Mouse (Mus musculus) megakaryocyte, embryonic 14.5 days (primary cell): ENCODE results near the gene Lipt2. TPM values are rescaled to one million over a fixed set of nuclear protein-coding genes. Genes with fewer than 3 reads are reported as not detected.

ENCODE experiments used
- H3K27me3 ChIP-seq: replicated peaks from 2 replicates; pipeline ENCODE3; 2012; ENCODE audit warnings: inconsistent platforms
- H3K36me3 ChIP-seq: replicated peaks from 2 replicates; pipeline ENCODE3; 2012; ENCODE audit warnings: low read length, inconsistent platforms, mixed read lengths
- H3K4me1 ChIP-seq: 2 replicates; pipeline ENCODE4 v1.6.1; 2012; ENCODE audit warnings: inconsistent platforms
- H3K4me3 ChIP-seq: replicated peaks from 2 replicates; pipeline ENCODE3; 2012; ENCODE audit warnings: moderate library complexity, mild to moderate bottlenecking, inconsistent platforms
- H3K9me3 ChIP-seq: 2 replicates; pipeline ENCODE4 v1.6.1; 2012; ENCODE audit warnings: inconsistent platforms
- FLI1 ChIP-seq: IDR thresholded peaks from 2 replicates; pipeline ENCODE4 v1.6.1; 2012; ENCODE audit warnings: low read length, inconsistent platforms, mixed read lengths
- GATA1 ChIP-seq: IDR thresholded peaks from 3 replicates; pipeline ENCODE4 v1.6.1; 2012; ENCODE audit warnings: mixed read lengths, low read length, inconsistent platforms, borderline replicate concordance
- polyA plus RNA-seq: library from polyadenylated mRNA; stranded (reverse); fragments of >175 nt; gene quantifications from 2 replicates; pipeline ENCODE4 v1.2.3, GENCODE M21; 2012; ENCODE audit warnings: low replicate concordance; ENCODE audit not compliant: insufficient read depth

Gene Lipt2
- 2.3 and 3.1 TPM in 2 replicates for polyA plus RNA-seq

DNA sequence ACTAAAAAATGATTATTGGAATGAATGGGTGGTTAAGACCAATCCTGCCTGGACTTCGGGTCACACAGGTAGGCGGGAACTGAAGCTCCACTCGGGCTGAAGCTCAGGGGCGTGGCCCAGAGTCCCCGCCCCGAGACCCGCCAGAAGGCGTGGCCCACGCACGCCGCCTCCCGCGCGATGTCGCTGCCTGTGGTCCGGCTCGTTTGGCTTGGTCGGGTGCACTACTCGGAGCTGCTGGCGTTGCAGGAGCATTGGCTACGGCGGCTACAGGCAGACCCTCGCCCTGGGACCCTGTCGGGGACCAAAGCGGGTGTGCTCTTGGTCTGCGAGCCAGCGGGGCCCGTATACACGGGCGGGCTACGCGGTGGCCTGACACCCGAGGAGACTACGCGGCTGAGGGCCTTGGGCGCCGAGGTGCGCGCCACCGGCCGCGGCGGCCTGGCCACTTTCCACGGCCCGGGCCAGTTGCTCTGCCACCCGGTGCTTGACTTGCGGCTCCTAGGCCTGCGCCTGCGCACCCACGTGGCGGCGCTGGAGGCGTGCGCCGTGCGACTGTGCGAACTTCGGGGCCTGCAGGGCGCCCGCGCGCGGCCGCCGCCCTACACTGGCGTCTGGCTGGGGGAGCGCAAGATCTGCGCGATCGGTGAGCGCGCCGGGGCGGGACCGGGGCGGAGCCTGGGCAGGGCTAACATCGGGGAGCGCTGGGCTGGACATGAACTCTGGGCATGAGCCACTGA is at the start of gene Lipt2:
TSS of gene Lipt2 (plus strand) at position 173 of the 737 bp plus-strand sequence.
- Histone ChIP-seq H3K9me3 (no peaks in the 10 kb centered on the region), H3K27me3 (peaks cover 9% of the 10 kb centered on the region), H3K4me3 (peak within 1 kb of the TSS; percentile 95), H3K36me3 (no peaks in the 10 kb centered on the region), H3K4me1 (peaks cover 16% of the 10 kb centered on the region)
- TF ChIP-seq GATA1 = no peak
- TF ChIP-seq FLI1 = no peak

DNA sequence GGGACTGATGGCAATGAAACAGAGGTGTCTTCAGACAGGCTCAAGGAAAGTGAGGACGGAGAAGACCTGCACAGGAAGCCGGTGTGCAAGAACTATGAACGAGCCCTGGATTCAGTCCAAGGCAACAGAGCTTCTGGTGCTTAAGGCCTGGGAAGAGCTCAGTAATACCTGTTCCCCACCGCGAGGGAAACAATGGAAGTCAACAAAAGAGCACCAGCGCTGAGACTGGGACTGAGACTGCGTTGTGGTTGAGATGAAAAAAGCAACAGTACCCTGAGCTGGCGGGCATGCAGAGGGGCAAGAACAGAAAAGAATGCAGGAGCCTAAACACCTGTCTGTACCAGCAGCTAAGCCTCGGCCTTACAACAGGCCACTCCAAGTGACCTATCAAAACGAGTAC is 47.6 kb upstream of the Lipt2 start:
- no peaks in the 10 kb centered on the region for H3K9me3 ChIP-seq
- no peaks in the 10 kb centered on the region for H3K27me3 ChIP-seq
- no peak overlapping the region for H3K4me3 ChIP-seq
- H3K4me1 ChIP-seq = peaks cover 17% of the 10 kb centered on the region
- peaks cover 93% of the 10 kb centered on the region for H3K36me3 ChIP-seq
- no peak for TF ChIP-seq FLI1
- TF ChIP-seq GATA1 = no peak

DNA sequence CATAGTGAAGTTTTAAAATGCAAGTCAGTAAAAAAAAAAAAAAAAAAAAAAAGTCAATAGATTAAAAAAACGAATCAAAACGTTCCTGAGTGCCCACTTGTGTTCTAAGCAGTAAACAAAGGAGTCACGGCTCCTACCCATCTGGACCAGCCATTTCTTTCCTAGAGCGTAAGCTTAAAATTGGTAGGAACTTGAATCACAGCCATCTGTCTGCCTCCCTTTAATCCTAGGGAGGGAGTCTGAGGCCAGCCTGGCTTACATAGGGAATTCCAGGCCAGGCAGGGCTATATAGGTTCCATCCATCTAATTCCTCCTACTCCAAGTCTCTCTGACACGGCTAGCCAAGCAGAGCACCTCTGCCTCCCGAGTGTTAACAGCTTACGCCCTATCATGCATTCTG is 45.3 kb upstream of the Lipt2 start:
- Histone ChIP-seq H3K36me3 (peaks cover 99% of the 10 kb centered on the region), H3K4me3 (no peak overlapping the region), H3K4me1 (peaks cover 20% of the 10 kb centered on the region), H3K9me3 (no peaks in the 10 kb centered on the region), H3K27me3 (no peaks in the 10 kb centered on the region)
- TF ChIP-seq GATA1 = no peak
- TF ChIP-seq FLI1 = no peak

DNA sequence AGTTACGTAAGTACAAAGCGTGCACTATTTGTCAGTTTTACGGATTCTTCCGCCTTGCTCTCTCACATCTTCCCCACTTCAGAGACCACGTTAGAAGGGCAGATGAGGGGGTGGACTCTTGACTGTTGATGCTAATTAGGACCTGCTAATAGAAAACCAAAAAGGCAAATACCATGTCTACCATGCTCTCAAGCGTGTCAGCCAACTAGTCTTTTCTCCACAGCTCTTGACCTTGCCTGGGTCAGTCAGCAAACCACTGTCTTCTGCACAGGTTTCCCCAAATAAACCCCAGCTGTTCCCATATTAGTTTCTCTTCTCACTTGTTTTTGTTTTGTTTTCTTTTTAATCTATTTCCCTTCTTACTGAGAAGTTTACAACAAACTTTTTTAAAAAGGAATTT is 44.8 kb upstream of the Lipt2 start:
- Histone ChIP-seq H3K4me1 (peaks cover 23% of the 10 kb centered on the region), H3K27me3 (no peaks in the 10 kb centered on the region), H3K36me3 (peaks cover 99% of the 10 kb centered on the region), H3K4me3 (no peak overlapping the region), H3K9me3 (no peaks in the 10 kb centered on the region)
- TF ChIP-seq FLI1 = no peak
- TF ChIP-seq GATA1 = no peak

DNA sequence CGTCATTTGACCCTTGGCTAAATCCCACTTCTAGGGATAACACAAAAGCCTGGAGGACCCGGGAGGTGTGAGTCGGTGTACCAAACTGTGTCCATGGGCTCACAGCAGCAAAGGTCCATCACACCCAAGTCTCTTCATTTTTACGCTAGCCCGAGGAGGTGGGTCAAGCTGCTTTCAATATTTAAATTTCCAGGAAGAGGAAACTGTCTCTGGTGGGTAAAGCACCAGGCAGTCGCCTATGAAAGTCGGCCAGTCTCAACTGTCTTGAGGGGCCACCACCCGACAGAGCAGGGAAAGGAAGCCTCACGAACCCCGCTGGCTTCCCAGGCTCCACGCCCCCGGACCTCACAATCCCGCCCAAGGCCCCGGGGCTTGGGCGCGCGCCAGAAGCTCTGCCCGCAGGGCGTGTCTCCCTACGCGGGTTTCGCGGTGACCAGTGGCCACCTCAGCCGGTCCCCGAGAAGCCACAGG is 38.3 kb upstream of the Lipt2 start:
- Histone ChIP-seq H3K27me3 (no peaks in the 10 kb centered on the region), H3K36me3 (peaks cover 38% of the 10 kb centered on the region), H3K9me3 (no peaks in the 10 kb centered on the region), H3K4me3 (peak overlapping the region; percentile 97), H3K4me1 (peaks cover 18% of the 10 kb centered on the region; the same call in 1 of the 2 replicates)
- TF ChIP-seq GATA1 (no peak), FLI1 (no peak)

DNA sequence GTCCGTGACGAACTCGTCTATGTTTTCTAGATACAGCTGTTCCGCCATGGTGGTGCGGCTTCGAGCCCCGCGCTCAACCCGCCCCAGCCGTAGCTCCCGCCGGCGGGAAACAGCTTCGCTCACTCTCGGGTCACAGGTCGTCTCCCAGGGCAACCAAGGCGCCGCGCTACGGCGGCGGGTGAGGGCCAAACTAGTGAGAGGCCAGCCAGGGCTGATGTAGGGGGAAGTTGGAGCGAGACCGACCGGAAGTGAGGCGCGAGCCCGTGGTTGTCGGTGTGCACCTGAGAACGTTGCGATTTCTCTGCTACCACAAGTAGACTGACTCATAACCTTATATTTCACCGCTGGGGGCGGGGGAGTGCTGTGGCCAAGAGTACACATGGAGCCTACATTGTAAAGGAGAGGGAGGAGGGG is 37.7 kb upstream of the Lipt2 start, which contains the start of gene Pold3:
TSS of gene Pold3 (minus strand) at position 190 of the 414 bp plus-strand sequence.
- H3K4me3 ChIP-seq = peak within 1 kb of the TSS; percentile 97
- TF ChIP-seq FLI1 = peak; percentile 91; the same call in 1 of the 2 replicates
- no peak for TF ChIP-seq GATA1

DNA sequence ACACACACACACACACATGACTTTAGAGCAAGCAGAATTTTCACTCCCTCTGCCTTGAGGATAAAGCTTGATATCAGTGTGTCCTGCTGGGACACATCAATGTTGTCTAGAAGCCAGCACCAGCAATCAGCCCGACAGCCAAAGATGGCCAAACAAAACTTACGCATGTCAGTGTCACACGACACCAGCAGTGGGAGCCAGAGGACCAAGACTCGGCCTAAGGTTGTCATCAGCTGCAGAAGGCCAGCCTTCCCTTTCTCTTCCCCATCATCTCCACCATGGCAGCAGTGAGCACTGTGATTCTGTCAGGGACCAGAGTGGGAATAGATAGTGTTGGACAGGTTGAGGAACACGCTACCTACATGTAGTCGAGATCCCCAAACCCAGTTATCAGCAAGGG is 35.6 kb upstream of the Lipt2 start:
- Histone ChIP-seq H3K4me1 (peaks cover 18% of the 10 kb centered on the region; the same call in 1 of the 2 replicates), H3K36me3 (peaks cover 12% of the 10 kb centered on the region), H3K9me3 (peaks cover 4% of the 10 kb centered on the region), H3K4me3 (no peak overlapping the region), H3K27me3 (peaks cover 4% of the 10 kb centered on the region)
- TF ChIP-seq FLI1 (no peak), GATA1 (no peak)

More for the DNA sequence above, 37.7 kb upstream of the Lipt2 start, which contains the start of gene Pold3:
- Histone ChIP-seq H3K4me1 (peaks cover 18% of the 10 kb centered on the region; the same call in 1 of the 2 replicates), H3K27me3 (no peaks in the 10 kb centered on the region), H3K9me3 (no peaks in the 10 kb centered on the region), H3K36me3 (peaks cover 32% of the 10 kb centered on the region)

DNA sequence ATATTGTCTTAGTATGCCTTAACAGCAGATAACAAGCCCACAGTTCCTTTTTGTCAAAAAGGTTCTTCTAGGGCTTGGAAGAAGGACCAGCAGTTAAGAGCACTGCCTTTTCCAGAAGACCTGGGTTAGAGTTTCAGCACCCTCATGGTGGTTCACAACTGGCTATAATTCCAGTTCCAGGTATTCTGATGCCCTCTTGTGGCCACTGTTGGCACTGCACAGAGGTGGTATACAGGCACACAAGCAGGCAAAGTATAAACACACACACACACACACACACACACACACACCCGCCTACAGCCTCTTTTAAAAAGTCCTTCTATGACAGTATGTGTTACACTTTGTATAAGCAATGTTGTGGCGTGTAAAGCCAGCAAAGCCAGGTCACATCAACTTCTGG is 34.9 kb upstream of the Lipt2 start:
- H3K4me3 ChIP-seq = no peak overlapping the region
- peaks cover 6% of the 10 kb centered on the region for H3K27me3 ChIP-seq
- TF ChIP-seq FLI1 (no peak), GATA1 (no peak)
- peaks cover 13% of the 10 kb centered on the region for H3K4me1 ChIP-seq
- H3K9me3 ChIP-seq = peaks cover 4% of the 10 kb centered on the region
- peaks cover 5% of the 10 kb centered on the region for H3K36me3 ChIP-seq

DNA sequence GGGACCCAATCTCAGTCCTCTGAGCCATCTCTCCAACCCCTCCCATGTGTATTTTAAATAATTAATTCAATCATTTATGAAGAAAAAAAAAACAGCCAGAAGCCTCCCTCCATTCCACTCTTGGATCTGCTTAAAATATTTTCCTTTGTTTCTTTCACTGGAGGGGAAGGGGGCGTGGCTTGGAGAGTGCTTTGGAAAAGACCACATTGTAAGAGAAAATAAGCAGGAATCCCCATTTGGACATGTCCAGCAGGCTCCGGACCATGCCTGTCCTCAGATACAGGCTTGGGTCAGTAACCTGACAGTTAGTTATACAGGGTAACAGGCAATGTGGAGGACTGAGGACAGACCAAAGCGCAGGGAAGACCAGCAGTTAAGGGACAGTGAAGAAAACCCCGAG is 33.9 kb upstream of the Lipt2 start:
- H3K27me3 ChIP-seq = peaks cover 8% of the 10 kb centered on the region
- TF ChIP-seq FLI1 (no peak), GATA1 (no peak)
- peaks cover 4% of the 10 kb centered on the region for H3K9me3 ChIP-seq
- no peaks in the 10 kb centered on the region for H3K36me3 ChIP-seq
- no peak overlapping the region for H3K4me3 ChIP-seq
- peaks cover 11% of the 10 kb centered on the region for H3K4me1 ChIP-seq

DNA sequence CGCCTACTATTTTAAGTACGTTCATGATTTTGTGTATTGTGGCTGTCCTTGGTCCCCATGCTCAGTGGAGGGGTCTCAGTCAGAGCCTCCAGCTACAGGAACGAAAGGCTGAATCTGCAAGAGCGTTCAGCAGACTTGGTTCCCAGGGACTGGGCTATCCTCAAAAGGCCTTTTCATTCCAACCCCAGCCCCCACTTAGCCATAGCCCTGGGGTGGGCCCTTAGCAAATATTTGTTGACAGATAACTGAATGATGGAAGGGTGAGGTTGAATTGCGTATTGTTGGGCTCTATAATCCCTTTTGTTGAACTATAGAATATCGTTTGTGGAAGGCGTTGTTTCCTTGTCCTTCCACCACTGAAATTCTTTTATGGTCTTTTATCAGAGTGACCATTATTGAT is 32.6 kb upstream of the Lipt2 start:
- H3K4me1 ChIP-seq = peaks cover 11% of the 10 kb centered on the region
- H3K9me3 ChIP-seq = peaks cover 4% of the 10 kb centered on the region
- TF ChIP-seq GATA1 = no peak
- H3K27me3 ChIP-seq = peaks cover 8% of the 10 kb centered on the region
- H3K36me3 ChIP-seq = no peaks in the 10 kb centered on the region
- H3K4me3 ChIP-seq = no peak overlapping the region
